Mouse (Mus musculus) liver, embryonic 14.5 days (tissue): ENCODE measurements around the gene Clasp1.
A peak's percentile ranks its signal among the peaks of the same experiment; 100 is the strongest.

Experiments used
- CTCF ChIP-seq: IDR thresholded peaks from 2 replicates; pipeline ENCODE4 v1.5.1; 2016; ENCODE audit warnings: antibody characterized with exemption, low read depth, control low read depth
- EP300 ChIP-seq: IDR thresholded peaks from 2 replicates; pipeline ENCODE4 v1.6.1; 2016; ENCODE audit warnings: antibody characterized with exemption, low read depth

- TF ChIP-seq CTCF (no peak), EP300 (peak; percentile 23; the same call in 1 of the 2 replicates)
Observed at GRCm38 (mm10) chr1:118479246-118479645, 90.4 kb downstream of the Clasp1 start.
